Mouse (Mus musculus): ENCODE data around the gene Crtc3. TPM values are rescaled to one million over a fixed set of nuclear protein-coding genes. Genes with fewer than 3 reads are reported as not detected.

Gene Crtc3
- total and polyA plus RNA-seq, 2 experiments from 2014 or later, result 16.2 to 17.2 TPM

GRCm38 (mm10) chr7:80667190-80667589 is 21.5 kb downstream of the Crtc3 start:
- no peak for DNase-seq (ENCODE audit: low spot score)
- WGBS, result 68% methylated on average over 11 of the region's 11 CpGs

GRCm38 (mm10) chr7:80666198-80666915 is 22.3 kb downstream of the Crtc3 start:
- H3K9me3 ChIP-seq (ENCODE audit: low read length), result no peaks in the 10 kb centered on the region
- ATAC-seq, result no peak; the same call in 1 of the 2 replicates
- 63% methylated on average over 10 of the region's 10 CpGs for WGBS

More at GRCm38 (mm10) chr7:80667190-80667589, 21.5 kb downstream of the Crtc3 start:
- no peak for TF ChIP-seq CTCF (IDR thresholded peaks at IDR 0.05; ENCODE audit: low read depth)
- H3K9me3 ChIP-seq (ENCODE audit: low read length), result no peaks in the 10 kb centered on the region
- no peak overlapping the region for H3K4me3 ChIP-seq (ENCODE audit: low read length)
- no peaks in the 10 kb centered on the region for H3K4me1 ChIP-seq (ENCODE audit: insufficient read depth, low read length)
- no peak for ATAC-seq
- no peak overlapping the region for H3K4me2 ChIP-seq (ENCODE audit: low read depth, low read length)
- no peaks in the 10 kb centered on the region for H3K27me3 ChIP-seq (ENCODE audit: insufficient read depth, low read length)
- H3K9ac ChIP-seq (replicated peaks; ENCODE audit: low read length), result no peak overlapping the region
- no peaks in the 10 kb centered on the region for H3K36me3 ChIP-seq (ENCODE audit: insufficient read depth, low read length)
- H3K27ac ChIP-seq, result peak overlapping the region; percentile 11; the same call in 1 of the 2 replicates

GRCm38 (mm10) chr7:80661082-80661481 is 27.6 kb downstream of the Crtc3 start:
- no peak overlapping the region for H3K9ac ChIP-seq (replicated peaks; ENCODE audit: low read length)
- ATAC-seq, result peak; percentile 84
- DNase-seq (ENCODE audit: low spot score), result no peak
- no peaks in the 10 kb centered on the region for H3K27me3 ChIP-seq (ENCODE audit: insufficient read depth, low read length)
- peak overlapping the region; percentile 65 for H3K27ac ChIP-seq
- TF ChIP-seq CTCF (IDR thresholded peaks at IDR 0.05; ENCODE audit: low read depth), result no peak
- no peaks in the 10 kb centered on the region for H3K36me3 ChIP-seq (ENCODE audit: insufficient read depth, low read length)
- H3K9me3 ChIP-seq (ENCODE audit: low read length), result no peaks in the 10 kb centered on the region
- 67% methylated on average over 4 of the region's 4 CpGs for WGBS
- no peak overlapping the region for H3K4me2 ChIP-seq (ENCODE audit: low read depth, low read length)
- H3K4me1 ChIP-seq (ENCODE audit: insufficient read depth, low read length), result peaks cover 13% of the 10 kb centered on the region
- no peak overlapping the region for H3K4me3 ChIP-seq (ENCODE audit: low read length)

More at GRCm38 (mm10) chr7:80666198-80666915, 22.3 kb downstream of the Crtc3 start:
- H3K4me2 ChIP-seq (ENCODE audit: low read depth, low read length), result no peak overlapping the region
- H3K4me1 ChIP-seq (ENCODE audit: insufficient read depth, low read length), result no peaks in the 10 kb centered on the region
- peak overlapping the region; percentile 17; the same call in 1 of the 2 replicates for H3K27ac ChIP-seq
- no peaks in the 10 kb centered on the region for H3K27me3 ChIP-seq (ENCODE audit: insufficient read depth, low read length)
- no peaks in the 10 kb centered on the region for H3K36me3 ChIP-seq (ENCODE audit: insufficient read depth, low read length)
- DNase-seq (ENCODE audit: low spot score), result no peak
- TF ChIP-seq CTCF (IDR thresholded peaks at IDR 0.05; ENCODE audit: low read depth), result no peak
- H3K4me3 ChIP-seq (ENCODE audit: low read length), result no peak overlapping the region
- no peak overlapping the region for H3K9ac ChIP-seq (replicated peaks; ENCODE audit: low read length)

GRCm38 (mm10) chr7:80660619-80661018 is 28.1 kb downstream of the Crtc3 start:
- no peak overlapping the region for H3K9ac ChIP-seq (replicated peaks; ENCODE audit: low read length)
- H3K27me3 ChIP-seq (ENCODE audit: insufficient read depth, low read length), result no peaks in the 10 kb centered on the region
- no peak for TF ChIP-seq CTCF (IDR thresholded peaks at IDR 0.05; ENCODE audit: low read depth)
- peaks cover 16% of the 10 kb centered on the region for H3K4me1 ChIP-seq (ENCODE audit: insufficient read depth, low read length)
- ATAC-seq (peak; percentile 93), DNase-seq (ENCODE audit: low spot score) (peak; percentile 93)
- no peak overlapping the region for H3K4me2 ChIP-seq (ENCODE audit: low read depth, low read length)
- no peaks in the 10 kb centered on the region for H3K9me3 ChIP-seq (ENCODE audit: low read length)
- H3K36me3 ChIP-seq (ENCODE audit: insufficient read depth, low read length), result no peaks in the 10 kb centered on the region
- 38% methylated on average over 4 of the region's 4 CpGs for WGBS
- peak overlapping the region; percentile 65 for H3K27ac ChIP-seq
- H3K4me3 ChIP-seq (ENCODE audit: low read length), result no peak overlapping the region

- 27% methylated on average over 8 of the region's 8 CpGs for WGBS
- Histone ChIP-seq H3K27me3 (ENCODE audit: insufficient read depth, low read length) (no peaks in the 10 kb centered on the region), H3K4me2 (ENCODE audit: low read depth, low read length) (no peak overlapping the region), H3K4me1 (ENCODE audit: insufficient read depth, low read length) (peaks cover 32% of the 10 kb centered on the region), H3K27ac (peak overlapping the region; percentile 28; the same call in 1 of the 2 replicates), H3K9me3 (ENCODE audit: low read length) (no peaks in the 10 kb centered on the region), H3K9ac (replicated peaks; ENCODE audit: low read length) (no peak overlapping the region), H3K4me3 (ENCODE audit: low read length) (no peak overlapping the region), H3K36me3 (ENCODE audit: insufficient read depth, low read length) (no peaks in the 10 kb centered on the region)
- ATAC-seq (no peak), DNase-seq (ENCODE audit: low spot score) (peak; percentile 61)
- no peak for TF ChIP-seq CTCF (IDR thresholded peaks at IDR 0.05; ENCODE audit: low read depth)
Observed at GRCm38 (mm10) chr7:80657896-80658295, 30.8 kb downstream of the Crtc3 start.

GRCm38 (mm10) chr7:80655350-80656013 is 33.2 kb downstream of the Crtc3 start:
- Histone ChIP-seq H3K36me3 (ENCODE audit: insufficient read depth, low read length) (no peaks in the 10 kb centered on the region), H3K27me3 (ENCODE audit: insufficient read depth, low read length) (no peaks in the 10 kb centered on the region), H3K4me2 (ENCODE audit: low read depth, low read length) (no peak overlapping the region), H3K27ac (no peak overlapping the region), H3K9me3 (ENCODE audit: low read length) (no peaks in the 10 kb centered on the region), H3K9ac (replicated peaks; ENCODE audit: low read length) (no peak overlapping the region), H3K4me1 (ENCODE audit: insufficient read depth, low read length) (peaks cover 35% of the 10 kb centered on the region), H3K4me3 (ENCODE audit: low read length) (no peak overlapping the region)
- WGBS, result 46% methylated on average over 6 of the region's 6 CpGs
- peak; percentile 44 for DNase-seq (ENCODE audit: low spot score)
- ATAC-seq, result no peak
- no peak for TF ChIP-seq CTCF (IDR thresholded peaks at IDR 0.05; ENCODE audit: low read depth)
